Mouse (Mus musculus) brain, embryonic 14.5 days (tissue): ENCODE results near the gene Taar2.

Source experiments
- CTCF ChIP-seq: fragments of 200-500 bp; IDR thresholded peaks from 2 replicates; pipeline ENCODE4 v1.5.1; 2012; ENCODE audit warnings: inconsistent platforms, mild to moderate bottlenecking, moderate library complexity, borderline replicate concordance; ENCODE audit not compliant: insufficient read depth, insufficient read length; ENCODE audit errors: extremely low read depth
- POLR2A ChIP-seq: fragments of 200-500 bp; IDR thresholded peaks from 2 replicates; pipeline ENCODE4 v1.6.1; 2012; ENCODE audit warnings: mild to moderate bottlenecking, inconsistent platforms, borderline replicate concordance; ENCODE audit not compliant: poor library complexity, insufficient read depth, insufficient read length, severe bottlenecking; ENCODE audit errors: extremely low read depth

DNA sequence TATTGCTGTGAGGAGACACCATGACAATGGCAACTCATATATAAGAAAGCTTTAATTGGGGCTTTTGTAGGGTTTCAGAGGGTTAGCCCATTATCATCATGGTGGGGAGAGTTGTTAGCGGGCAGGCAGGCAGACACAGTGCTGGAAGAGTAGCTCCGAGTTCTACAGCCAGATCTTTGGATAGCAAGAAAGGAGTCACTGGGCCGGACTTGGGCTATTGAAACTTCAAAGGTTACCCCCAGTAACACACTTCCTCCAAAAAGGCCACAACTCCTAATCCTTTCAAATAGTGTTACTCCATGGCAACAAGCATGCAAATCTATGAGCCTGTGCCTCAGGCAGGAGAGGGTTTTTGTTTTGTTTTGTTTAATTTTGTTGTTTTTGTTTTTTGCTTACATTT, 37.3 kb upstream of the Taar2 start:
- TF ChIP-seq CTCF (no peak), POLR2A (no peak)
